Mouse (Mus musculus): ENCODE results near the gene Gm21149.
"Not testable (repeated sequence)": the region's sequence is repeated elsewhere in the genome, so short reads cannot be mapped to it uniquely, and the experiment has no call there.

DNA sequence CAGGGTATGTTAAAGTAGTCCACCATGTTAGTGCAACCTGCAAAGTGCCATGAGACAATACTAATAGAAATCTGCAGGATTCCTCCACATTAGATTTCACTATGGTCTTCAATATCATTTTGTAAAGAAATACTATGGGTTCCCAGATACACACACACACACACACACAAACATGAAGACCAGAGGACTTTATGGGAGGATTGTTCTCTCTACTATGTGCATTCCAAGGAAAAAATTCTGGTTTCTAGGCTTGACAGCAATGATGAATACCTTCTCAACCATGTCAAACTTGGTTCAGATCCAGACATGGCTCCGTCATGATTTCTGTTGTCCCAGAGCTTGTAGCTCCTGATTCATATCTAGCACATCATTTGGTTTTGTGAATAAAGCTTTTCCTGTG, 10.1 kb downstream of the Gm21149 start:
- not testable (repeated sequence) for TF ChIP-seq CTCF (IDR thresholded peaks at IDR 0.05; ENCODE audit: low read depth, low read length); POLR2A (IDR thresholded peaks at IDR 0.05; ENCODE audit: borderline replicate concordance, low read depth, low read length)
